Mouse (Mus musculus): ENCODE data around the gene Mta1.

The Mta1 gene

DNA sequence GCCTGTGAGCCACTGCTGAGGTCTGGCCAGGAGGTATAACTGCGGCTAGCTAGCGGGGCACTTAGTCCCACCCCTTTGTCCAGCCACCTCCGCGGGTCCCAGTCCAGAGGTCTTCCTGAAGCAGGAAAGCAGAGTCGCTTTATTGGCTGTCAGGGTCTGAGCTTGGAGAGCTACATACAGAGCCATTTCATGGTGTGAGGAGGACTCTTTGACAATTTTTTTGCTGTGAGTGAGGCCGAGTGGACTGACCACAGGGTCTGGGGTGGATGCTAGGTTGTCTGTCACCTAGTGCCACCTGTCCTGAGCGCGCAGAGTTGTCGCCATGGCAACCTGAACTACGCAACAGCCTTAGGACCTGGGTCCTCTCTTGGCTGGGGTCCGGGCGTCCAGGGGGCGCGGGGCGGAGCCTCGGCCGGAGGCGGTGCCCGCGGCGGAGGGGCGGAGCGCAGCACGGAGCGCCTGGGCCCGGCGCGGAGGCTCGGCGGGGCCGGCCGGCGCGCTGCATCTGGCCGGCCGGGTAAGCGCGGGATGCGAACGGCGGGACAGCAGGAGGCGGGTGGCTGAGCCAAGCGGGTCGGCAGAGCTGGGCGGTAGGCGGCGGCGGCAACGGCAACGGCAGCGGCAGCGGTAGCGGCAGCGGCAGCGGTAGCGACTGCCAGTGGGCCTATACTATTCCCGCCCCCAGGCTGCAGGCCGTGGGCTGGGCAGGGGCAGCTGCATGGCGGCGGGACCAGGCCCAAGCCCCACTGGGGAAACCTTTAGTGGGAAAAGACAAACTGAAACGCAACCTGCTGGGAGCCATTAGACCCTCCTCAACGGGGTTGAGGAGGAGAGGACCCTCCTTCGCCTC lies 87.6 kb downstream of the Mta1 start, which contains the start of gene Tmem121:
Gene Tmem121, plus strand, starts transcription at position 489 of the 850 bp plus-strand sequence.
- ATAC-seq (ENCODE audit: low TSS enrichment) = peak; percentile 62

DNA sequence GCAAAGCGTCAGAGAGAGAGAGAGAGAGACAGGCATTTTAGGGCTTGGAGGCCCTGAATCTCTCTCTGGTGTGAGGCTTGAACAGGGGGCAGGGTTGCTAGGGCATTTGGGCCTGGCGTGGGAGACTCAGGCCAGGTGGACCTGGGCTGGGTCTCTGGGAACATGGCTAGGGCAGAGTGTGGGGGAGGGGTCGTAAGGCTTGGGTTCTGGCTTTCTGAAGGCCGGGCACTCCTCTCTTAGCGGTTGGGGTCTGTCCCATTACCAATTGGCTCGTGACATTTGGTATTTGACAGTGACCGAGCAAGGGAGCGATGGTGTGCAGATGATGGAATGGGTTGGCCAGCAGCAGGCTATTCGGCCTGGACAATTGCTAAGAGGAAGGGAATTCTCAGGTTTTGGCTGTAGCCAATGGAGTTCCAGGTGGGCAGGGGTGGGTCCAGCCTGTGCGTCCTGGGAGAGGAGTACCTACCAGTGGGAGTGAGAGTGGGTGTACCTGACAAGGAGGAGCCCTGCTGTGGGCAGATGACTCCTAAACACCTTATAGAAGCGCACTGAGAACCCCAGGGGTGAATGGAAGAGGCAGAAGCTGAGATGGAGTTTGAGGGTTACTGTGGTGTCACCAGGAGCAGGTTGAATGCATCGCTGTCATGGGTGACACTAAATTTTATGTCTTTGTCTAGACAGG lies 88.4 kb downstream of the Mta1 start:
- ATAC-seq (ENCODE audit: low TSS enrichment) = no peak

Data from frontal cortex, adult (tissue).